Mouse (Mus musculus): ENCODE measurements around the gene Rxra.

Gene Rxra

GRCm38 (mm10) chr2:27743863-27744611, 67.8 kb downstream of the Rxra start:
- no peak for DNase-seq

GRCm38 (mm10) chr2:27744612-27745351, 68.5 kb downstream of the Rxra start:
- DNase-seq: peak in 1 of 2 experiments; percentile 24

DNA sequence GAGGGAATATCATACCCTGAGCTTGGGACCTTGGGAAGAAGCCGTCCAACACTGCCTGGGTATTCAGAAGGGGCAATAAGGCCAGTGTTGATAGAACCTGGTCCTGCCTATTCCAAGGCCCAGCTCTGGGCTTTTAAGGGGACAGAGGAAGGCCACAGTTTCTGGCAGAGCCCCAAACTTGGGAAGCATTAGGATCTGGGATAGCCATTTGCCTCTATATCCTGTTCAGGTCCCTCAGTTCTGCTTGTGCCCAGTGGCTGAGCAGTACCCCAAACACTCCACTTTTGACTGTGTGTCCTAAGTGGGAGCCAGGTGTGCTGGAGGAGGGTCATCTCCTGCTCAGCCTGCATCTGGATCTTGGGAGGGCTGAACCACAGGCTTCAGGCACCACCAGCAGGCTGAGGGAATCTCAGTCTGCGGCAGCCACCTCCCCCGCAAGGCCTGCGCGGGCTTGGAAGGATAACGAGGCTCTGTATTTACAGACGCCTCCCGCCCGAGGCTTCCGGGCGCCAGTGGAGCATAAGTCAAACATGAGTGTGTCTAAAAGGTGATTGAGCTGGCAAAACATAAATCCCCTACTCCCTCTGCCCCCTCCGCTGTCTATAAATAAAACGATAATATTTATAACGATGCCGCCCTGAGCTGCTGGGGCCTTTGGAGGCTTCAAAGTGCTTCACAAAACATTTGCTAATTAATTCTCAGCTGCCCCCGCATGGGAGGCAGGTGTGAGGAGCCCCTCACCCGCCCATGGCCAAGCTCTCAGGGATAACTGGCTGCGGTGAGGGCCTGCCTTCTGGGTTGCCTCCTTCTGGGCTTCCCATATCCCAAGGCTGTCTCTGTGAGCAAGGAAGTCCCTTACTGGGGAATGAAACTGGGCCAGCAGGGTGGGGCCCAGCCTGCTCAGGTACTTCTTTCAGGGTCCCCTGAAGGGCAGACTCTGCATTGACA, 69.7 kb downstream of the Rxra start:
- no peak for DNase-seq

DNA sequence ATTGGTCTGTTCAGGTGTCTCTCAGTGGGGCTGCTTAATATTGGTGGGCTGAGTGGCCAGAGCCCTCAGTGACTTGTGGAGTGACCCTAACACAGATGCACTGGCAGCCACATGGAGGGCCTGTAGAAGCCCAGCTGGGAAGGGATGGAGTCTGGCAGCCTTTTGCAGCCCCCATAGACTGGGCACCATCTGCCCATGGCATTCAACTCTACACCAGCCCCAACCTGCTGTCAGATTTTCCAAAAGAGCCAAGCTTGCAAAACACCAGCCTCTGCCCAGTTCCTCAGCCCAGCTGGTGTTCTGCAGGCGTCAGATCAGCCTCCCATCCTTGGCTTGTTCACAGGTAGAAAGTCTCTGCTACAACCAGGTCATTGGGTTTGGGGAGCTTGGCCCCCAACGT, 70.6 kb downstream of the Rxra start:
- DNase-seq: no peak

GRCm38 (mm10) chr2:27748984-27749383, 72.7 kb downstream of the Rxra start:
- DNase-seq: no peak

DNA sequence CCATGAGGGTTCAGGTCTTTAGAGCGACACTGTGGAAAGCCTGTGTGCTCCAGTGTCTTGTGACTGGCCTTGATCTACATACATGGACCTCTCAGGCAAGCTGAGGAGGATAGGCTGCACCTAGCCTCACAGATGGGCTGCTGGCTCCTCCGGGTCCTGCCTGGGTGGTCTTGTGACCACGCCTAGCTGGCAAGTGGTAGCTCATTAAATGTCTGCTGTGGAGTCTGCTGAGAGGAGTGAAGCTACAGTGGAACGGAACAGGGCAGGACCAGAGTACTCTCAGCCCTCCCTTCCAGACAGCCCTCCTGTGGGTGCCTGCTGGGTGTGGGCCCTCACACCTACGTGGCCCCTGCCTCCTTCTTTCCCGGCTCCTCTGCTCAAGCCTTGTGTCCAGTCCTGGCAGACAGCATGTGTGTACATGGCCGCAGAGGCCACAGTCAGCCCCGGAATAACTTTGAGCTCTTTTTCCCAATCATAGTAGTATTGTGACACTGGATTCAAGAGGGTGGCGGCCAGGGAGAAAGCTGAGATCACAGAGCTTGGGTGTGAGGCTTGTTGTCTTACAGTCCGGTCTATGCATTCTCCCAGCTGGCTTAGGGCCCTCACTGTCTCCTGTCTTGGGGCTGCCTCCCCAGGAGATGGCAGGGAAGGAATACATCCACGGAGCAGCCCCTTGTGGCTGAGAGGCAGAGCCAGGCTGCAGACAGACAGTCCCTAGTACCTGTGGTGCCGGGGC, 74.3 kb downstream of the Rxra start:
- no peak for DNase-seq

GRCm38 (mm10) chr2:27751135-27751519, 74.9 kb downstream of the Rxra start:
- no peak for DNase-seq

DNA sequence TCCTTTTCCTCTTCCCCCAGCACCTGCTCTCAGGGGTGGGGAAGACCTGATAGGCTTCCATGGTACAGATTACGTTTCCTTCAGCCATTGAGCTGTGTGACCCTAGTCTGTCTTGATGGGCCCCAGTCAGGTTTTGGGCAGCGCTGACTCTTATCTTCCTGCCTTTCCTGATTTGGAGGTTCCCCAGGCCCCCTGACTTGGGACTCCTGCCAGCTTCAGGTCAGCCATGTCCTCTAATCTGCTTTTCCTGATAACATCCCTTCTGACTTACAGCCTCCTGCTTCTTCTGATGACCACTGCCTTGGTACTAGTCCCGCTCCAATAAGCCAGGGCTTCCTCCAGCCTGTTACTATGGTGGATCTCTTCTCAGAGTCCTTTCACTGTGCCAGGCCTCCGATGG, 75.6 kb downstream of the Rxra start:
- DNase-seq: no peak

GRCm38 (mm10) chr2:27754094-27754493, 77.9 kb downstream of the Rxra start:
- no peak for DNase-seq

GRCm38 (mm10) chr2:27755986-27756641, 79.9 kb downstream of the Rxra start:
- DNase-seq: no peak

- no peak for DNase-seq
Measured at GRCm38 (mm10) chr2:27758414-27759301, 82.4 kb downstream of the Rxra start.

GRCm38 (mm10) chr2:27759431-27759830, 83.2 kb downstream of the Rxra start:
- no peak for DNase-seq

GRCm38 (mm10) chr2:27761260-27761995, 85.2 kb downstream of the Rxra start:
- DNase-seq: no peak

DNA sequence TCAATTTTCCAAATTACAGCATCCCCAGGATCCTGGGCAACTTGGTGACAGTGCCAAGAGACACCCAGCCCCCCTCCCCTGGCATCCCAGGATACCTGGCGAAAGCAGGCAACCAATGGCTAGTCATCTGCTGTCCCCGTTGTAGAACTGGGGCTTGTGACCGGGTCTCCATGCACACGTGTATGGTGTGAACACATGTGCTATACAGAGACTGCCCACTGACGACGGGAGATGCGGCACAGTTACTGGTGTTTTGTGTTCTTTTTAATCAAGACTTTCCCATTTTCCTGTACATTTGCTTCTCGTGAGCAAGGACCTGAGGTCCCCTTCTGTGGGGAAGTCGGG, 85.7 kb downstream of the Rxra start:
- DNase-seq: no peak

GRCm38 (mm10) chr2:27762509-27762908, 86.3 kb downstream of the Rxra start:
- no peak for DNase-seq

GRCm38 (mm10) chr2:27762920-27763780, 86.9 kb downstream of the Rxra start:
- DNase-seq: no peak

- no peak for DNase-seq
Measured at GRCm38 (mm10) chr2:27764256-27764936, 88.2 kb downstream of the Rxra start.

DNA sequence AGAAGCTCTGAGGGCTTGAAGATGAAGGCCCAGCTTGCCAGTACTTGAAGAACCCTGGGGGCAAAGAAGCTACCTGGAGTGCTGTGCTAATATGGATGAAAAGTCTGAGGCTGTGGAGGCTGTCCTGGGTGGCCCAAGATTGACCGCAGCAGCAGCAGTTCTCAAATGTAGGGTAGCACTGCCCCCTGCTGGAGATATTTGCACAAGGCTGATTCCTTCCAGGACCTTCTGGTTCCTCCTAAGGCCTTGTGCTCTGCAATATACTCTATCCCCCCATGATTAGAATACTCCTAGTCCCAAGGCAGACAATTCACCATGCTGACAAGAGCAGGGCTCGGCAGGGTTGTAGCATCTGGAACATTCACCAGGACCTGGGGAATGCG, 88.7 kb downstream of the Rxra start:
- peak in 1 of 2 experiments; percentile 38 for DNase-seq

GRCm38 (mm10) chr2:27767773-27768172, 91.5 kb downstream of the Rxra start:
- no peak for DNase-seq

All from thymus, adult 18-20 months (tissue).